Comparison of ENCODE assay signal across 29 mouse cellular contexts in genomic region chr19:34162693-34163092, GRCm38 (mm10). TPM values are rescaled to one million over a fixed set of nuclear protein-coding genes. Genes with fewer than 3 reads are reported as not detected.
DNase-seq lines count a peak whose midpoint lies in the region; ATAC-seq and TF ChIP-seq lines count a peak whose summit lies in the region.
"Had no signal": no experiment of that assay in that cellular context is flagged by ENCODE, and none has a peak within 500 bp of the region (broad histone marks: within the 10 kb centered on the region; RNA-seq: fewer than 3 reads in every experiment).

No protein-coding gene starts in this region.

- no peak for TF ChIP-seq POLR2A in thymus, adult 2 months (IDR thresholded peaks at IDR 0.05; ENCODE audit: control insufficient read depth, extremely low read depth, insufficient read depth, low read length, poor library complexity)

- peaks cover 23% of the 10 kb centered on the region for H3K4me1 ChIP-seq in thymus, adult 2 months (replicated peaks; ENCODE audit: control insufficient read depth, insufficient read depth, low read length)
- no peaks in the 10 kb centered on the region for H3K4me1 ChIP-seq in midbrain, embryonic 14.5 days (ENCODE audit: control insufficient read depth, insufficient read depth, low read length)
- H3K4me1 ChIP-seq: embryonic facial prominence, embryonic 13.5 days; forebrain, embryonic 12.5 days; forebrain, embryonic 15.5 days; heart, embryonic 10.5 days; heart, embryonic 13.5 days had no signal

- no peaks in the 10 kb centered on the region for H3K9me3 ChIP-seq in midbrain, embryonic 14.5 days (ENCODE audit: control insufficient read depth, low read length)
- H3K9me3 ChIP-seq: embryonic facial prominence, embryonic 10.5 days; embryonic facial prominence, embryonic 13.5 days; forebrain, embryonic 12.5 days; forebrain, embryonic 15.5 days; heart, embryonic 10.5 days; heart, embryonic 13.5 days had no signal

- no peaks in the 10 kb centered on the region for H3K27me3 ChIP-seq in thymus, adult 2 months (ENCODE audit: control insufficient read depth, insufficient read depth, low read length)
- H3K27me3 ChIP-seq in splenic B cell, adult 2 months (ENCODE audit: control insufficient read depth, insufficient read depth, low read length, poor library complexity, severe bottlenecking): no peaks in the 10 kb centered on the region
- H3K27me3 ChIP-seq in midbrain, embryonic 14.5 days (ENCODE audit: control insufficient read depth, insufficient read depth, low read length): no peaks in the 10 kb centered on the region
- H3K27me3 ChIP-seq: embryonic facial prominence, embryonic 13.5 days; forebrain, embryonic 12.5 days; forebrain, embryonic 15.5 days; heart, embryonic 13.5 days had no signal

- peak overlapping the region; percentile 67 for H3K27ac ChIP-seq in thymus, adult 2 months (ENCODE audit: control insufficient read depth, insufficient read depth, low read length)
- no peak overlapping the region for H3K27ac ChIP-seq in midbrain, embryonic 14.5 days (replicated peaks; ENCODE audit: low read depth, low read length)
- H3K27ac ChIP-seq: embryonic facial prominence, embryonic 10.5 days; embryonic facial prominence, embryonic 13.5 days; forebrain, embryonic 12.5 days; forebrain, embryonic 15.5 days; heart, adult 2 months; heart, embryonic 10.5 days; heart, embryonic 13.5 days; hindbrain, embryonic 14.5 days had no signal

- DNase-seq in thymus, adult 2 months: no peak
- DNase-seq in thymus, adult 18-20 months: no peak
- peak; percentile 29 for DNase-seq in CD4-positive, CD25-positive, alpha-beta regulatory T cell, adult 2 months (ENCODE audit: low read depth, low spot score)
- DNase-seq in splenic B cell, adult 2 months (ENCODE audit: low read depth, low spot score): peak; percentile 58
- DNase-seq in gastrocnemius, postnatal 10 days: no peak
- no peak for DNase-seq in midbrain, embryonic 14.5 days
- DNase-seq: adrenal gland, adult 2 months; adrenal gland, postnatal 14 days; cerebellum, adult 11-12 months; cerebellum, adult 8-10 months; cerebellum, postnatal 10 days; cerebellum, postnatal 36 days; embryo, embryonic 11 days; gastrocnemius, postnatal 36 days; heart, adult 2 months; heart, postnatal 14 days; heart, postnatal 4 days had no signal

- H3K4me2 ChIP-seq in midbrain, embryonic 14.5 days (ENCODE audit: low read length): no peak overlapping the region
- H3K4me2 ChIP-seq: embryonic facial prominence, embryonic 13.5 days; forebrain, embryonic 12.5 days; forebrain, embryonic 15.5 days; heart, embryonic 13.5 days; hindbrain, embryonic 14.5 days had no signal

- peak; percentile 43 for ATAC-seq in inflammation-experienced regulatory T-cells, adult 6 months
- ATAC-seq in midbrain, embryonic 14.5 days (ENCODE audit: low FRiP score, low TSS enrichment): no peak
- ATAC-seq: forebrain, embryonic 15.5 days had no signal

- H3K9ac ChIP-seq in midbrain, embryonic 14.5 days (replicated peaks; ENCODE audit: low read length): no peak overlapping the region
- H3K9ac ChIP-seq: embryonic facial prominence, embryonic 13.5 days; forebrain, embryonic 12.5 days; forebrain, embryonic 15.5 days; heart, embryonic 13.5 days; hindbrain, embryonic 14.5 days had no signal

- WGBS in thymus, adult 2 months: 23% methylated on average over 5 of the region's 5 CpGs
- WGBS in midbrain, embryonic 14.5 days: 91% methylated on average over 5 of the region's 5 CpGs

- H3K4me3 ChIP-seq in thymus, adult 2 months (ENCODE audit: control insufficient read depth, insufficient read depth, low read length): no peak overlapping the region
- H3K4me3 ChIP-seq in midbrain, embryonic 14.5 days (replicated peaks; ENCODE audit: low read depth, low read length): no peak overlapping the region
- H3K4me3 ChIP-seq: embryonic facial prominence, embryonic 10.5 days; embryonic facial prominence, embryonic 13.5 days; erythroblast, embryonic 14.5 days; forebrain, embryonic 12.5 days; forebrain, embryonic 15.5 days; heart, adult 2 months; heart, embryonic 10.5 days; heart, embryonic 13.5 days had no signal

- no peaks in the 10 kb centered on the region for H3K36me3 ChIP-seq in thymus, adult 2 months (ENCODE audit: control insufficient read depth, insufficient read depth, low read length)
- H3K36me3 ChIP-seq in splenic B cell, adult 2 months (ENCODE audit: control insufficient read depth, insufficient read depth, low read length, poor library complexity, severe bottlenecking): no peaks in the 10 kb centered on the region
- H3K36me3 ChIP-seq in midbrain, embryonic 14.5 days (ENCODE audit: control insufficient read depth, insufficient read depth, low read length): no peaks in the 10 kb centered on the region
- H3K36me3 ChIP-seq: embryonic facial prominence, embryonic 10.5 days; embryonic facial prominence, embryonic 13.5 days; forebrain, embryonic 12.5 days; forebrain, embryonic 15.5 days; heart, embryonic 10.5 days; heart, embryonic 13.5 days had no signal

- no peak for TF ChIP-seq CTCF in thymus, adult 2 months (IDR thresholded peaks at IDR 0.05; ENCODE audit: borderline replicate concordance, control insufficient read depth, extremely low read depth, insufficient read depth, low read length, poor library complexity)

RNA-seq across cellular contexts. Expression of gene Ankrd22, which starts 3.2 kb away (rescaled TPM):
- polyA plus RNA-seq in thymus, adult 2 months (2012; rRNA removed): 0.62 and 0.73 TPM in 2 replicates
- not detected for polyA plus RNA-seq in inflammation-experienced regulatory T-cells, adult 6 months (2017; shearing (Covaris generic))
- total RNA-seq in gastrocnemius, postnatal 10 days (2021): not detected
- not detected in 2 replicates for polyA plus RNA-seq in midbrain, embryonic 14.5 days (2014; fragmentation: Nextera tagmentation; extraction: Ambion mirVana)
- total RNA-seq: adrenal gland, adult 2 months; adrenal gland, postnatal 14 days; gastrocnemius, adult 8-10 months; gastrocnemius, postnatal 36 days; heart, adult 2 months; heart, postnatal 14 days; heart, postnatal 4 days; MEL had no signal
- polyA plus RNA-seq: adrenal gland, adult 2 months; erythroblast, embryonic 14.5 days; forebrain, embryonic 12.5 days; forebrain, embryonic 15.5 days; heart, embryonic 10.5 days; hindbrain, embryonic 11.5 days; hindbrain, embryonic 14.5 days had no signal

RNA-seq across cellular contexts. Expression of gene Stambpl1, which starts 29.3 kb away (rescaled TPM):
- polyA plus RNA-seq in thymus, adult 2 months (2012; rRNA removed): 33.0 and 34.0 TPM in 2 replicates
- polyA plus RNA-seq in inflammation-experienced regulatory T-cells, adult 6 months (2017; shearing (Covaris generic)): 10 to 100 TPM; 55.7 to 96.7 (median 78.8) TPM
- total RNA-seq in gastrocnemius, postnatal 10 days (2021): 1 to 10 TPM; 2.3 to 2.6 TPM
- 11.5 and 15.2 TPM in 2 replicates for polyA plus RNA-seq in midbrain, embryonic 14.5 days (2014; fragmentation: Nextera tagmentation; extraction: Ambion mirVana)
- total RNA-seq: MEL had no signal
- polyA plus RNA-seq: erythroblast, embryonic 14.5 days had no signal

Comparison
In these comparisons a context has a peak if more than half of its experiments do, and no peak if none do; other contexts are left out.
1. DNase-seq: peak in CD4-positive, CD25-positive, alpha-beta regulatory T cell, adult 2 months (single experiment) and splenic B cell, adult 2 months (single experiment); none in thymus, adult 2 months (single experiment), thymus, adult 18-20 months (0 of 2), gastrocnemius, postnatal 10 days (single experiment) and midbrain, embryonic 14.5 days (single experiment).